Mouse (Mus musculus): ENCODE measurements around the gene Hils1. TPM values are rescaled to one million over a fixed set of nuclear protein-coding genes. Genes with fewer than 3 reads are reported as not detected.

Hils1 gene
- total RNA-seq (2023), result not detected

DNA sequence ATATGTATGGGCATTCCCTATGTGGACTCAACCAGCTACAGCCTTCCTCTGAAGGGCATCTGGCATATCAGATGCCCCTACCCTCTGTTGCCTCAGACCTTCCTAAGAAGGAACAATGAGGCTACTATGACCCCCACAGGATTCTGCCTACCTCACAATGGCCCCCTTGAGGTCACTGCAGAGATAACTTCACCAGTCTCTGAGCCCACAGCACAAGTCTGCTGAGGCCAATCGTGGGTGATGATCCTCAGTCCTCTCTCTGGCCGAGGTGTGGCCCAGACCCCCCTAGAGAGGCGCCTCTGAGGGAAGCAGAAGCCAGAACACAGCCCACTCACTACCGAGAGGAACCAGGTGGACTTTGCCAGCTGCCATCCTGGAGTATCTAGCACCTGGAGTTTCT lies at the start of gene Hils1:
Hils1 (plus strand) TSS at position 175 of the 400 bp plus-strand sequence.

DNA sequence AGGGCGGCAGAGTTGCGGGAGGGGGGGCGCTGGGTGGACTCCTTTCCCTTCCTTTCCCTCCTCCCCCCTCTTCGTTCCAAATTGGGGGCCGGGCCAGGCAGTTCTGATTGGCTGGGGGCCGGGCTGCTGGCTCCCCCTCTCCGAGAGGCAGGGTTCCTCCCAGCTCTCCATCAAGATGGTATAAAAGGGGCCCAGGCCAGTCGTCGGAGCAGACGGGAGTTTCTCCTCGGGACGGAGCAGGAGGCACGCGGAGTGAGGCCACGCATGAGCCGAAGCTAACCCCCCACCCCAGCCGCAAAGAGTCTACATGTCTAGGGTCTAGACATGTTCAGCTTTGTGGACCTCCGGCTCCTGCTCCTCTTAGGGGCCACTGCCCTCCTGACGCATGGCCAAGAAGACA lies 31.3 kb upstream of the Hils1 start, which contains the start of gene Col1a1:
Col1a1 (plus strand) TSS at position 180 of the 400 bp plus-strand sequence.

DNA sequence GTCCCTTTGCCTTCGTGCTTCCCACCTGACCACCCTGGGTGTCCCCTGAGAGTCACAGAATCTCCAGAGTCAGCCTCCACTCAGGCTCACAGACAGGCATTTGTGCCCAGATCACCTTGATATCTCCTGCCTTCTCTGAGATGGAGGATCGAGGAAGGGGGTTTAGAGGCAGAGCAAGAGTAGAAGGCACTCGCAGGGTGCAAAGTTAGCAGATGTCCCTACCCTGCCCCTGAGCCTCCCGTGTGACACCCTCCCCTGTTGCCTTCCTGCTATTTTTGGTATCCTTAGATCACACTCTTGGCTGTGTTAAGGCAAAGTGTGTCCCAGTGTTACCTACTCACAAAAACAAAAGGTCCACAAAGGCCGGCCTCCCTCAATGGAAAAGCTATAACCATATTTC lies 8.8 kb downstream of the Hils1 start, which contains the start of gene Sgca:
Sgca (minus strand) TSS at position 129 of the 400 bp plus-strand sequence.

DNA sequence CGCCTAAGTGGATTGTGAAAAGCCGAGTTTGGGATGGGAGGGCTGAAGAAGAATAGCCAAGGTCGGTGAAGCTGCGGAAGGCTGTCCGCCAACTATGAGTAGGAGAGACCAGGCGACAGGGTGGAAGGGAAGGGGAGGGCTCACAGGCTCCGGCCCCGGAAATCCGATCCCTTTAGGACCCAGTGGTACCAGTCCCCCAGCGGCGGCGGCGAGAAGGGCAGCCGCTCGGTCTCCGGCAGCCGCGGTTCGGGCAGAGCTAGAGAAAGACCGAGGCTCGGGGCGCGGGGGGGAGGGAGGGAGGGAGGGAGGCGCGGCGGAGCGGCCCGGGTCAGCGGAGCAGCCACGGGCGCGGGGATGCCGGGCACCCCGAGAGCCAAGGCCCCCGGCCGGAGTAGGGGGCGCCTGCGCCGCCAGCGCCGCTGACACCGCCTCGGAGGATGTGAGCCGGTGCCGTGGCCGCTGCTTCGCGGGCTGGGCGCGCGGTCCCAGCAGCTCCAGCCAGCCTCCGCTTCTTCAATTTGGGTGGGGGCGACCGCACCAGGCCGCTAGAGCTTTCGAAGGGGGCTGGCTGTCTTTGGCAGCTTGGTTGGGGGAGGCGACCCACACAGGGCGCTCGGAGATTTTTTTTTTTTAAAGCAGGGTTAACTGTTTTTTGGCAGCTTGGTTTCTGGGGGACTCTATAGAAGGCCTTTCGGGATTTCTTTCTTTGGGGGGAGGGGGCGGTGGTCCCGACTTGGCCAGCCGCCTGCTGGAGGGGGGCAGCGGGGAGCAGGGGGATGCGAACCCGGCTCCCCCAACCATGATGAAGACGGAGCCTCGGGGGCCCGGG lies 23.6 kb downstream of the Hils1 start, which contains the start of gene Ppp1r9b:
Ppp1r9b (plus strand) TSS at position 287 of the 829 bp plus-strand sequence.

DNA sequence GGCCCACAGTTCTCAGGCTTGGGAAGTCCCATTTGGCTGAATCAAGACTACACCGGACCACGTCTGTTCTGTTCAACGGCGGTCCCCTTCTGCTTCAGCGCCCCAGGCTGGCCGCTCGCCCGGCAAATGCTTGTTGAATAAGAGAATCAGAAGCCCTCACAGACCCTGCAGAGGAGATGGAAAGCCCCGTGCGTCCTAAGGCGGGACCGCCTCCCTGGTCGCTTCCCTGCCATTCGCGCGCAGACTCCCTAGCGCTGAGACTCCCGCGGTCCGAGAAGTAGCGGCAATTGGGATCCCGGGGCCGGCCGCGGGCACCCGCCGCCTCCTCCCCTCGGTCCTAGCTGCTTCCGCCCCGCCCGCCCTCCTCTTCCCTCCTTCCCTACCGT lies 42.2 kb downstream of the Hils1 start, which contains the start of gene Samd14:
Samd14 (plus strand) TSS at position 251 of the 386 bp plus-strand sequence.

Other genes with a start within 250 kb of the Hils1 start
- gene Cdc34b, start 225.8 kb upstream of the Hils1 start, total RNA-seq (2023), result not detected
- gene Tmem92, start 184.9 kb upstream of the Hils1 start, total RNA-seq (2023), result not detected
- 3.5 TPM for gene Col1a1, start 31.4 kb upstream of the Hils1 start, total RNA-seq (2023)
- not detected for gene Sgca, start 8.7 kb downstream of the Hils1 start, total RNA-seq (2023)
- 141 TPM for gene Ppp1r9b, start 23.4 kb downstream of the Hils1 start, total RNA-seq (2023)
- gene Samd14, start 42.3 kb downstream of the Hils1 start, total RNA-seq (2023), result 0.21 TPM
- gene Pdk2, start 73.8 kb downstream of the Hils1 start, total RNA-seq (2023), result 11.4 TPM
- 4.7 TPM for gene Itga3, start 109.2 kb downstream of the Hils1 start, total RNA-seq (2023)
- gene Dlx3, start 152.5 kb downstream of the Hils1 start, total RNA-seq (2023), result not detected
- not detected for gene Dlx4, start 178.7 kb downstream of the Hils1 start, total RNA-seq (2023)

All from CD4-positive naive resting alpha-beta T cell, adult 57 days (primary cell).